Mouse (Mus musculus): ENCODE data around the gene Bora. TPM values are rescaled to one million over a fixed set of nuclear protein-coding genes. Genes with fewer than 3 reads are reported as not detected.
A peak's percentile ranks its signal among the peaks of the same experiment; 100 is the strongest.

The Bora gene
- polyA plus RNA-seq, 1 experiment from 2014 or later, result 53.5 TPM

GRCm38 (mm10) chr14:99045378-99046030 lies 518 bp upstream of the Bora start:
- Histone ChIP-seq H3K4me2 (ENCODE audit: low read depth, low read length) (peak overlapping the region; percentile 56), H3K36me3 (ENCODE audit: control insufficient read depth, insufficient read depth, low read length) (0 out of 2 replicates have a peak, but pooled peaks cover 3% of the 10 kb centered on the region), H3K9ac (ENCODE audit: low read length) (peak overlapping the region; percentile 93), H3K4me3 (replicated peaks; ENCODE audit: low read length) (peak overlapping the region; percentile 99), H3K27me3 (ENCODE audit: control insufficient read depth, insufficient read depth, low read length) (no peaks in the 10 kb centered on the region), H3K9me3 (replicated peaks; ENCODE audit: control insufficient read depth, low read length) (no peaks in the 10 kb centered on the region), H3K4me1 (ENCODE audit: control insufficient read depth, insufficient read depth, low read length) (peaks cover 25% of the 10 kb centered on the region), H3K27ac (ENCODE audit: low read length) (peak overlapping the region; percentile 83)
- peak; percentile 22; the same call in 1 of the 2 replicates for ATAC-seq (ENCODE audit: insufficient read depth, low FRiP score)
- under 1% methylated on average over 67 of the region's 70 CpGs for WGBS

- Histone ChIP-seq H3K4me3 (replicated peaks; ENCODE audit: low read length) (peak overlapping the region; percentile 99), H3K4me2 (ENCODE audit: low read depth, low read length) (peak overlapping the region; percentile 73), H3K36me3 (ENCODE audit: control insufficient read depth, insufficient read depth, low read length) (peaks cover 6% of the 10 kb centered on the region; the same call in 1 of the 2 replicates), H3K27ac (ENCODE audit: low read length) (peak overlapping the region; percentile 83), H3K27me3 (ENCODE audit: control insufficient read depth, insufficient read depth, low read length) (no peaks in the 10 kb centered on the region), H3K4me1 (ENCODE audit: control insufficient read depth, insufficient read depth, low read length) (peaks cover 20% of the 10 kb centered on the region), H3K9ac (ENCODE audit: low read length) (peak overlapping the region; percentile 79), H3K9me3 (replicated peaks; ENCODE audit: control insufficient read depth, low read length) (no peaks in the 10 kb centered on the region)
- peak; percentile 2; the same call in 1 of the 2 replicates for ATAC-seq (ENCODE audit: insufficient read depth, low FRiP score)
- WGBS, result under 1% methylated on average over 15 of the region's 15 CpGs
Observed at GRCm38 (mm10) chr14:99046782-99047181, 760 bp downstream of the Bora start.

- no peak overlapping the region for H3K4me2 ChIP-seq (ENCODE audit: low read depth, low read length)
- no peaks in the 10 kb centered on the region for H3K9me3 ChIP-seq (replicated peaks; ENCODE audit: control insufficient read depth, low read length)
- no peak overlapping the region for H3K27ac ChIP-seq (ENCODE audit: low read length)
- H3K4me3 ChIP-seq (replicated peaks; ENCODE audit: low read length), result no peak overlapping the region
- peaks cover 14% of the 10 kb centered on the region; the same call in 1 of the 2 replicates for H3K36me3 ChIP-seq (ENCODE audit: control insufficient read depth, insufficient read depth, low read length)
- 83% methylated on average over 7 of the region's 7 CpGs for WGBS
- no peak overlapping the region for H3K9ac ChIP-seq (ENCODE audit: low read length)
- no peaks in the 10 kb centered on the region for H3K4me1 ChIP-seq (ENCODE audit: control insufficient read depth, insufficient read depth, low read length)
- no peaks in the 10 kb centered on the region for H3K27me3 ChIP-seq (ENCODE audit: control insufficient read depth, insufficient read depth, low read length)
- no peak for ATAC-seq (ENCODE audit: insufficient read depth, low FRiP score)
Observed at GRCm38 (mm10) chr14:99058959-99059586, 13.1 kb downstream of the Bora start.

- 91% methylated on average over 12 of the region's 12 CpGs for WGBS
- H3K4me2 ChIP-seq (ENCODE audit: low read depth, low read length), result no peak overlapping the region
- H3K9me3 ChIP-seq (replicated peaks; ENCODE audit: control insufficient read depth, low read length), result no peaks in the 10 kb centered on the region
- no peak overlapping the region for H3K27ac ChIP-seq (ENCODE audit: low read length)
- ATAC-seq (ENCODE audit: insufficient read depth, low FRiP score), result no peak
- no peaks in the 10 kb centered on the region for H3K4me1 ChIP-seq (ENCODE audit: control insufficient read depth, insufficient read depth, low read length)
- H3K9ac ChIP-seq (ENCODE audit: low read length), result no peak overlapping the region
- H3K4me3 ChIP-seq (replicated peaks; ENCODE audit: low read length), result no peak overlapping the region
- no peaks in the 10 kb centered on the region for H3K27me3 ChIP-seq (ENCODE audit: control insufficient read depth, insufficient read depth, low read length)
- H3K36me3 ChIP-seq (ENCODE audit: control insufficient read depth, insufficient read depth, low read length), result peaks cover 14% of the 10 kb centered on the region; the same call in 1 of the 2 replicates
Observed at GRCm38 (mm10) chr14:99060616-99061015, 14.6 kb downstream of the Bora start.

GRCm38 (mm10) chr14:99063091-99063490 lies 17.1 kb downstream of the Bora start:
- Histone ChIP-seq H3K4me3 (replicated peaks; ENCODE audit: low read length) (no peak overlapping the region), H3K4me2 (ENCODE audit: low read depth, low read length) (no peak overlapping the region), H3K27ac (ENCODE audit: low read length) (no peak overlapping the region), H3K27me3 (ENCODE audit: control insufficient read depth, insufficient read depth, low read length) (no peaks in the 10 kb centered on the region), H3K4me1 (ENCODE audit: control insufficient read depth, insufficient read depth, low read length) (no peaks in the 10 kb centered on the region), H3K36me3 (ENCODE audit: control insufficient read depth, insufficient read depth, low read length) (peaks cover 14% of the 10 kb centered on the region; the same call in 1 of the 2 replicates), H3K9me3 (replicated peaks; ENCODE audit: control insufficient read depth, low read length) (no peaks in the 10 kb centered on the region), H3K9ac (ENCODE audit: low read length) (no peak overlapping the region)
- ATAC-seq (ENCODE audit: insufficient read depth, low FRiP score), result no peak
- 90% methylated on average over 2 of the region's 2 CpGs for WGBS

GRCm38 (mm10) chr14:99071146-99071545 lies 25.1 kb downstream of the Bora start:
- H3K4me2 ChIP-seq (ENCODE audit: low read depth, low read length), result no peak overlapping the region
- H3K27ac ChIP-seq (ENCODE audit: low read length), result no peak overlapping the region
- H3K27me3 ChIP-seq (ENCODE audit: control insufficient read depth, insufficient read depth, low read length), result no peaks in the 10 kb centered on the region
- no peak for ATAC-seq (ENCODE audit: insufficient read depth, low FRiP score)
- H3K4me3 ChIP-seq (replicated peaks; ENCODE audit: low read length), result no peak overlapping the region
- no peaks in the 10 kb centered on the region for H3K4me1 ChIP-seq (ENCODE audit: control insufficient read depth, insufficient read depth, low read length)
- 94% methylated on average over 4 of the region's 4 CpGs for WGBS
- H3K9me3 ChIP-seq (replicated peaks; ENCODE audit: control insufficient read depth, low read length), result no peaks in the 10 kb centered on the region
- peaks cover 10% of the 10 kb centered on the region for H3K36me3 ChIP-seq (ENCODE audit: control insufficient read depth, insufficient read depth, low read length)
- no peak overlapping the region for H3K9ac ChIP-seq (ENCODE audit: low read length)

- Histone ChIP-seq H3K27me3 (ENCODE audit: control insufficient read depth, insufficient read depth, low read length) (no peaks in the 10 kb centered on the region), H3K27ac (ENCODE audit: low read length) (no peak overlapping the region), H3K9me3 (replicated peaks; ENCODE audit: control insufficient read depth, low read length) (no peaks in the 10 kb centered on the region), H3K9ac (ENCODE audit: low read length) (no peak overlapping the region), H3K4me1 (ENCODE audit: control insufficient read depth, insufficient read depth, low read length) (no peaks in the 10 kb centered on the region), H3K4me2 (ENCODE audit: low read depth, low read length) (no peak overlapping the region), H3K36me3 (ENCODE audit: control insufficient read depth, insufficient read depth, low read length) (peaks cover 20% of the 10 kb centered on the region), H3K4me3 (replicated peaks; ENCODE audit: low read length) (no peak overlapping the region)
- ATAC-seq (ENCODE audit: insufficient read depth, low FRiP score), result no peak
- 94% methylated on average over 7 of the region's 7 CpGs for WGBS
Observed at GRCm38 (mm10) chr14:99088947-99089346, 42.9 kb downstream of the Bora start.

- Histone ChIP-seq H3K9me3 (replicated peaks; ENCODE audit: control insufficient read depth, low read length) (no peaks in the 10 kb centered on the region), H3K27me3 (ENCODE audit: control insufficient read depth, insufficient read depth, low read length) (no peaks in the 10 kb centered on the region), H3K4me1 (ENCODE audit: control insufficient read depth, insufficient read depth, low read length) (peaks cover 8% of the 10 kb centered on the region), H3K36me3 (ENCODE audit: control insufficient read depth, insufficient read depth, low read length) (0 out of 2 replicates have a peak, but pooled peaks cover 5% of the 10 kb centered on the region), H3K4me2 (ENCODE audit: low read depth, low read length) (peak within 1 kb of the TSS; percentile 90), H3K9ac (ENCODE audit: low read length) (peak within 1 kb of the TSS; percentile 93), H3K4me3 (replicated peaks; ENCODE audit: low read length) (peak within 1 kb of the TSS; percentile 98), H3K27ac (ENCODE audit: low read length) (peak within 1 kb of the TSS; percentile 72)
- WGBS, result 1% methylated on average over 73 of the region's 73 CpGs
- peak; percentile 100 for ATAC-seq (ENCODE audit: insufficient read depth, low FRiP score)
Observed at GRCm38 (mm10) chr14:99099267-99099966, 53.4 kb downstream of the Bora start, which contains the start of the genes Pibf1 and Dis3. TSS of gene Pibf1 (plus strand) at chr14:99099424. TSS of gene Dis3 (minus strand) at chr14:99099770.
